Mouse (Mus musculus): ENCODE data around the gene Fbf1. TPM values are rescaled to one million over a fixed set of nuclear protein-coding genes. Genes with fewer than 3 reads are reported as not detected.
"Not testable (repeated sequence)": the region's sequence is repeated elsewhere in the genome, so short reads cannot be mapped to it uniquely, and the experiment has no call there.

Fbf1 gene
- polyA plus RNA-seq, 1 experiment from 2014 or later = 49.5 TPM

DNA sequence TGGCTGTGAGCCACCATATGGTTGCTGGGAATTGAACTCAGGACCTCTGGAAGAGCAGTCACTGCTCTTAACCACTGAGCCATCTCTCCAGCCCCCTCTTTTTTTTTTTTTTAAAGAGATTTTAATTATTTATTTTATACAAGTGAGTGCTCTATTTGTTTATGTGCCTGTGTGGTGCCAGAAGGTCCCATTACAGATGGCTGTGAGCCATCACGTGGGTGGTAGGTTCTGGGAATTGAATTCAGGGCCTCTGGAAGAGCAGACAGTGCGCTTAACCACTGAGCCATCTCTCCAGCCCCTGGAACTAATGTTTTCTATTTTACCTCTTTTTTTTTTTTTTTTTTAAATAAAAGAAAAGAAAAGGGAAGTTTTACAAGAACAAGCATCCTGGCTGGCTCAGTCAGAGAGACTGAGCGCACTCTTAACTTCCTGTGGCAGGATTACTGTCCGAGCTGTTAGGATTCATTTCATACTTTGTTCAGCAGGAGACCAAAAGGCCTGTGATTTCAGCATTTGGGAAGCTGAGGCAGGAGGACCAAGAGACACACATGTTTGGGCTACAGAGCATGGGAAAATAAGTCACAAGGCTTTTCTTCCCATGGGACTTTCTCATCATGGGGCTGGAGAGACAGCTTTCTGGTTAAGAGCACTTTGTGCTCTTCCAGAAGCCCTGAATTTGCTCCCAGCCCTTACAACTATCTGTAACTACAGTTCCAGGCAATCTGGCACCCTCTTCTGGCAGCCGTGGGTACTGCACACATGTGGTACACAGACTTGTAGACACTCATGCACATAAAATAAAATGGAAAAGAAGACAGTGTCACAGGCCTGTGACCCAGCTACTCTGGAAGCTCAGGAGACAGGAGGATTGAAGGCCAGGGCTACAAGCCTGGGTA is 71.5 kb downstream of the Fbf1 start:
- H3K4me3 ChIP-seq = no peak overlapping the region
- no peak overlapping the region for H3K9ac ChIP-seq
- no peaks in the 10 kb centered on the region for H3K36me3 ChIP-seq
- H3K27me3 ChIP-seq = no peaks in the 10 kb centered on the region
- no peak overlapping the region for H3K4me2 ChIP-seq
- 91% methylated on average over 5 of the region's 5 CpGs for WGBS
- H3K27ac ChIP-seq = no peak overlapping the region
- peaks cover 2% of the 10 kb centered on the region for H3K4me1 ChIP-seq
- no peak for ATAC-seq (ENCODE audit: insufficient number of reproducible peaks, insufficient read depth, low FRiP score, low TSS enrichment, low read depth)
- H3K9me3 ChIP-seq = no peaks in the 10 kb centered on the region

GRCm38 (mm10) chr11:116095573-116095972 is 72.4 kb downstream of the Fbf1 start:
- H3K4me3 ChIP-seq = no peak overlapping the region
- H3K9me3 ChIP-seq = no peaks in the 10 kb centered on the region
- no peak overlapping the region for H3K27ac ChIP-seq
- no peak overlapping the region for H3K4me2 ChIP-seq
- no peaks in the 10 kb centered on the region for H3K4me1 ChIP-seq
- no peaks in the 10 kb centered on the region for H3K27me3 ChIP-seq
- H3K9ac ChIP-seq = no peak overlapping the region
- no peak for ATAC-seq (ENCODE audit: insufficient number of reproducible peaks, insufficient read depth, low FRiP score, low TSS enrichment, low read depth)
- 74% methylated on average over 3 of the region's 3 CpGs for WGBS
- H3K36me3 ChIP-seq = no peaks in the 10 kb centered on the region

DNA sequence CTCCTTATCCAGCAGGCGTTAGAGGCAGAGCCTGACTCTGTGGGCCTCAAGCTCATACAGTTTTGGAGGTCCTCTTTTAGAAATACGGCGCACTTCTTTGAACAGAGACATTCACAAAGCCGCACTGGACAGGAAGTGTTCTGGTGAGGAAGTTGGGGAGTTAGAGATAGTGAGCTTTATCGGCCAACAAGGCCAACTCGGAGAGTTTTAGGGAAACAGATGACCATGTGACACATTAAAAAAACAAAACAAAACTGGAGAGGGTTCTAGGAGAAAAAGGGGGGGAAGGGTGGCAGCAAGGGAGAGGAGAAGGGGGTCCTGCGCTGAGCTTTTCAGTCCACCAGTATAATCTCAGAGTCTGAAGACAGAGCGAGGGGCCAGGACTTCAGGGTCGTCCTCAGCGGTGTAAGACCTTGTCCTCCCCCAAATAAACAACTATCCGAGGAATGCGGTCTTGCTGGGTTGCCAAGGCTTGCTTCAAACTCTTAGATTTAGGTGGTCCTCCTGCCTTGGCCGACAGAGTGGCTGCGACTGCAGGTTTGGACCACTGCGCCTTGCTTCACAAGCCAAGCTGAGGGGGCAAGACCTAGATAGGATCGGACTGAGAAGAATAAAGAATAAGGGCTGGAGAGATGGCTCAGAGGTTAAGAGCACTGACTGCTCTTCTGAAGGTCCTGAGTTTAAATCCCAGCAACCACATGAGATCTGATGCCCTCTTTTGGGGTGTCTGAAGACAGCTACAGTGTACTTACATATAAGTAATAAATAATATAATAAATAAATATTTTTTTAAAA is 74.0 kb downstream of the Fbf1 start:
- H3K27ac ChIP-seq = no peak overlapping the region
- no peak overlapping the region for H3K4me2 ChIP-seq
- WGBS = 59% methylated on average over 16 of the region's 16 CpGs
- no peak overlapping the region for H3K9ac ChIP-seq
- no peaks in the 10 kb centered on the region for H3K4me1 ChIP-seq
- ATAC-seq (ENCODE audit: insufficient number of reproducible peaks, insufficient read depth, low FRiP score, low TSS enrichment, low read depth) = no peak
- H3K36me3 ChIP-seq = no peaks in the 10 kb centered on the region
- no peaks in the 10 kb centered on the region for H3K27me3 ChIP-seq
- no peaks in the 10 kb centered on the region for H3K9me3 ChIP-seq
- no peak overlapping the region for H3K4me3 ChIP-seq

DNA sequence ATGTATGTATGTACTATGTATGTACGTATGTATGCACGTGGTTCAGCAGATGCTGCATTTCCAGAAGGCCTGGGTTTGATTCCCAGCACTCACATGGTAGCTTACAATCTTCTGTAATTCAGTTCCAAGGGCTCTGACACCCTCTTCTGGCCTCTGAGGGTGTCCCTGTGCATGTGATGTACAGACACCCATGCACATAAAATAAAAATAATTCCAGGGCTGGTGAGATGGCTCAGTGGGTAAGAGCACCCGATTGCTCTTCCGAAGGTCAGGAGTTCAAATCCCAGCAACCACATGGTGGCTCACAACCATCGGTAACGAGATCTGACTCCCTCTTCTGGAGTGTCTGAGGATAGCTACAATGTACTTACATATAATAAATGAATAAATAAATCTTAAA is 75.0 kb downstream of the Fbf1 start:
- not testable (repeated sequence) for H3K27ac ChIP-seq; H3K4me1 ChIP-seq; H3K9ac ChIP-seq; H3K36me3 ChIP-seq; ATAC-seq (ENCODE audit: insufficient number of reproducible peaks, insufficient read depth, low FRiP score, low TSS enrichment, low read depth); H3K9me3 ChIP-seq; H3K4me2 ChIP-seq; H3K27me3 ChIP-seq; H3K4me3 ChIP-seq
- WGBS = 90% methylated on average over 6 of the region's 6 CpGs

Other genes with a start within 250 kb of the Fbf1 start
- 47.0 and 53.9 TPM in 2 replicates for gene Sap30bp, start 234.9 kb downstream of the Fbf1 start, polyA plus RNA-seq (2015; fragmentation: Nextera tagmentation; extraction: Ambion mirVana)
- 22.9 and 24.9 TPM in 2 replicates for gene Recql5, start 234.7 kb downstream of the Fbf1 start, polyA plus RNA-seq (2015; fragmentation: Nextera tagmentation; extraction: Ambion mirVana)
- gene Itgb4, start 193.5 kb downstream of the Fbf1 start, polyA plus RNA-seq (2015; fragmentation: Nextera tagmentation; extraction: Ambion mirVana) = 11.2 and 11.6 TPM in 2 replicates
- 169 and 189 TPM in 2 replicates for gene Galk1, start 155.4 kb downstream of the Fbf1 start, polyA plus RNA-seq (2015; fragmentation: Nextera tagmentation; extraction: Ambion mirVana)
- gene H3f3b, start 140.2 kb downstream of the Fbf1 start, polyA plus RNA-seq (2015; fragmentation: Nextera tagmentation; extraction: Ambion mirVana) = 2,264 and 2,363 TPM in 2 replicates
- 40.7 and 44.9 TPM in 2 replicates for gene Unk, start 137.8 kb downstream of the Fbf1 start, polyA plus RNA-seq (2015; fragmentation: Nextera tagmentation; extraction: Ambion mirVana)
- gene Unc13d, start 90.2 kb downstream of the Fbf1 start, polyA plus RNA-seq (2015; fragmentation: Nextera tagmentation; extraction: Ambion mirVana) = 2.7 and 2.9 TPM in 2 replicates
- gene Wbp2, start 81.2 kb downstream of the Fbf1 start, polyA plus RNA-seq (2015; fragmentation: Nextera tagmentation; extraction: Ambion mirVana) = 48.8 and 52.0 TPM in 2 replicates
- gene Trim47, start 41.0 kb downstream of the Fbf1 start, polyA plus RNA-seq (2015; fragmentation: Nextera tagmentation; extraction: Ambion mirVana) = 8.6 and 9.4 TPM in 2 replicates
- 2.8 and 3.2 TPM in 2 replicates for gene Trim65, start 37.0 kb downstream of the Fbf1 start, polyA plus RNA-seq (2015; fragmentation: Nextera tagmentation; extraction: Ambion mirVana)
- gene Mrpl38, start 29.3 kb downstream of the Fbf1 start, polyA plus RNA-seq (2015; fragmentation: Nextera tagmentation; extraction: Ambion mirVana) = 75.2 and 80.0 TPM in 2 replicates
- gene Ten1, start 30.7 kb upstream of the Fbf1 start, polyA plus RNA-seq (2015; fragmentation: Nextera tagmentation; extraction: Ambion mirVana) = 59.7 and 74.1 TPM in 2 replicates
- gene Acox1, start 30.9 kb upstream of the Fbf1 start, polyA plus RNA-seq (2015; fragmentation: Nextera tagmentation; extraction: Ambion mirVana) = 21.4 and 24.5 TPM in 2 replicates
- gene Evpl, start 69.9 kb upstream of the Fbf1 start, polyA plus RNA-seq (2015; fragmentation: Nextera tagmentation; extraction: Ambion mirVana) = 4.8 and 5.1 TPM in 2 replicates
- gene Srp68, start 106.1 kb upstream of the Fbf1 start, polyA plus RNA-seq (2015; fragmentation: Nextera tagmentation; extraction: Ambion mirVana) = 95.2 and 97.5 TPM in 2 replicates
- 0.18 TPM in 1 of 2 replicates, not detected in the other for gene Galr2, start 112.8 kb upstream of the Fbf1 start, polyA plus RNA-seq (2015; fragmentation: Nextera tagmentation; extraction: Ambion mirVana)
- gene Exoc7, start 139.1 kb upstream of the Fbf1 start, polyA plus RNA-seq (2015; fragmentation: Nextera tagmentation; extraction: Ambion mirVana) = 71.7 and 79.4 TPM in 2 replicates
- 0.80 and 1.4 TPM in 2 replicates for gene Foxj1, start 167.2 kb upstream of the Fbf1 start, polyA plus RNA-seq (2015; fragmentation: Nextera tagmentation; extraction: Ambion mirVana)
- gene Rnf157, start 244.9 kb upstream of the Fbf1 start, polyA plus RNA-seq (2015; fragmentation: Nextera tagmentation; extraction: Ambion mirVana) = 10.2 and 16.5 TPM in 2 replicates

All from embryonic facial prominence, embryonic 13.5 days (tissue).